Mouse (Mus musculus) lung, adult 2 months (tissue): ENCODE data around the gene Ephx4.

Experiments used
- CTCF ChIP-seq: fragments of 200-500 bp; IDR thresholded peaks from 2 replicates; pipeline ENCODE4 v1.5.1; 2011; ENCODE audit warnings: mild to moderate bottlenecking, low read length, control low read depth; ENCODE audit not compliant: insufficient read depth
- POLR2A ChIP-seq: fragments of 200-500 bp; IDR thresholded peaks from 2 replicates; pipeline ENCODE4 v1.6.1; 2011; ENCODE audit warnings: low read depth, mild to moderate bottlenecking, control low read depth, low read length, borderline replicate concordance; ENCODE audit errors: extremely low read depth

DNA sequence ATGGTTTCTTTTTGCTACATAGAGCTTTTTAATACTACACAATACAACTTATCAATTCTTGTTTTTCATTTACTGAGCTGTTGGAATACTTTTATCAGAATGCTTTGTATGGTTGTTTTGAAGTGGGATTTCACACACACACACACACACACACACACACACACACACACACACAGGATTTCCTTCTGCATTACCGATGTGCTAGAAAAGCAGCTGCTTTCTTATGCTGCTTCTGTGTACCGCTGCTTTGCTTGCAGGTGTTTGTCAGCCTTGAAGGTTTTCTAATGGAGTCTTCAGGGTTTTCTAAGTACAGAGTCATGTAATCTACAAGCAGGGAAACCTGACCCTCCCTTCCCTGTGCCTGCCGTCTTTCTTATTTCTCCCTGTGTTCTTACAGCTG is 48.6 kb upstream of the Ephx4 start:
- TF ChIP-seq CTCF (no peak), POLR2A (no peak)
